Mouse (Mus musculus) G1E (cell line): ENCODE data around the gene Mtor. TPM values are rescaled to one million over a fixed set of nuclear protein-coding genes. Genes with fewer than 3 reads are reported as not detected.

ENCODE experiments used
- ATAC-seq: 2 replicates; pipeline ENCODE4 v1.8.0; 2016; ENCODE audit warnings: mild to moderate bottlenecking; ENCODE audit not compliant: insufficient number of reproducible peaks, poor library complexity, low FRiP score, severe bottlenecking; ENCODE audit errors: extremely low read depth
- DNase-seq: peaks from one replicate; pipeline ENCODE4 v3.0.0; 2012; ENCODE audit warnings: low spot score
- H3K27me3 ChIP-seq: 2 replicates; pipeline ENCODE4 v1.6.1; 2012; ENCODE audit warnings: mild to moderate bottlenecking, low read length, inconsistent platforms; ENCODE audit not compliant: insufficient read depth
- H3K36me3 ChIP-seq: replicated peaks from 2 replicates; pipeline ENCODE3; 2012; ENCODE audit warnings: mild to moderate bottlenecking, inconsistent platforms
- H3K4me1 ChIP-seq: 2 replicates; pipeline ENCODE4 v1.6.1; 2012; ENCODE audit warnings: low read depth, low read length, inconsistent platforms, mixed read lengths; ENCODE audit not compliant: insufficient read depth
- H3K4me3 ChIP-seq: 2 replicates; pipeline ENCODE4 v1.5.1; 2012; ENCODE audit warnings: low read depth, mild to moderate bottlenecking, inconsistent platforms, low read length, moderate library complexity, mixed read lengths
- H3K9me3 ChIP-seq: replicated peaks from 2 replicates; pipeline ENCODE4 v1.6.1; 2012; ENCODE audit warnings: inconsistent platforms
- CTCF ChIP-seq: IDR thresholded peaks from 2 replicates; pipeline ENCODE4 v1.5.1; 2012; ENCODE audit warnings: low read depth, low read length, inconsistent platforms, mixed read lengths
- GATA1 ChIP-seq: IDR thresholded peaks from 2 replicates; pipeline ENCODE4 v1.6.1; 2012; ENCODE audit warnings: borderline replicate concordance, low read length, inconsistent platforms, mixed read lengths
- GATA2 ChIP-seq: IDR thresholded peaks from 2 replicates; pipeline ENCODE4 v1.6.1; 2012; ENCODE audit warnings: low read depth, low read length, inconsistent platforms, borderline replicate concordance
- POLR2AphosphoS5 ChIP-seq: IDR thresholded peaks from 2 replicates; pipeline ENCODE4 v1.6.1; 2012; ENCODE audit warnings: low read depth, low read length, inconsistent platforms; ENCODE audit not compliant: insufficient replicate concordance
- TAL1 ChIP-seq: conservative IDR thresholded peaks from 2 replicates; pipeline ENCODE4 v1.6.1; 2012; ENCODE audit warnings: low read depth, low read length, inconsistent platforms, mixed read lengths
- polyA plus RNA-seq: library from polyadenylated mRNA; stranded (reverse); fragments of >175 nt; gene quantifications from 2 replicates; pipeline ENCODE4 v1.2.3, GENCODE M21; 2012
- total RNA-seq, 2 experiments: library from RNA; stranded (forward) in 1 of 2; stranded (reverse) in 1 of 2; fragments of 200-1000 nt in 1 of 2; fragments of >200 nt in 1 of 2; fragmentation: Nextera tagmentation in 1 of 2; gene quantifications; 2 replicates each; pipeline ENCODE4 v1.2.3; 2014 to 2017

The Mtor gene
- total and polyA plus RNA-seq, 3 experiments: 11.3 to 41.7 (median 13.8) TPM

- no peak for DNase-seq
- peaks cover 95% of the 10 kb centered on the region for H3K36me3 ChIP-seq
- TF ChIP-seq POLR2AphosphoS5: no peak
- TF ChIP-seq GATA2: no peak
- TF ChIP-seq TAL1: no peak
- TF ChIP-seq GATA1: no peak
- H3K4me3 ChIP-seq: no peak overlapping the region
- no peaks in the 10 kb centered on the region; the same call in 1 of the 2 replicates for H3K4me1 ChIP-seq
- H3K9me3 ChIP-seq: no peaks in the 10 kb centered on the region
- ATAC-seq: no peak
- no peaks in the 10 kb centered on the region for H3K27me3 ChIP-seq
These were observed 7.1 kb downstream of the Mtor start for GRCm38 (mm10) chr4:148455477-148456025.

- DNase-seq: no peak
- no peaks in the 10 kb centered on the region for H3K9me3 ChIP-seq
- peaks cover 96% of the 10 kb centered on the region for H3K36me3 ChIP-seq
- no peak for ATAC-seq
- H3K27me3 ChIP-seq: no peaks in the 10 kb centered on the region
- H3K4me1 ChIP-seq: no peaks in the 10 kb centered on the region
- H3K4me3 ChIP-seq: no peak overlapping the region
- TF ChIP-seq GATA2 (no peak), TAL1 (no peak), CTCF (no peak), GATA1 (no peak), POLR2AphosphoS5 (no peak)
These were observed 12.4 kb downstream of the Mtor start for GRCm38 (mm10) chr4:148460656-148461284.

GRCm38 (mm10) chr4:148461772-148462171 lies 13.4 kb downstream of the Mtor start:
- peaks cover 96% of the 10 kb centered on the region for H3K36me3 ChIP-seq
- no peak overlapping the region for H3K4me3 ChIP-seq
- no peaks in the 10 kb centered on the region for H3K9me3 ChIP-seq
- DNase-seq (no peak), ATAC-seq (no peak)
- H3K27me3 ChIP-seq: no peaks in the 10 kb centered on the region
- no peaks in the 10 kb centered on the region for H3K4me1 ChIP-seq
- no peak for TF ChIP-seq GATA1
- no peak for TF ChIP-seq GATA2
- TF ChIP-seq TAL1: no peak
- no peak for TF ChIP-seq CTCF
- no peak for TF ChIP-seq POLR2AphosphoS5

- H3K4me1 ChIP-seq: no peaks in the 10 kb centered on the region
- no peaks in the 10 kb centered on the region for H3K27me3 ChIP-seq
- TF ChIP-seq GATA2 (no peak), TAL1 (no peak), POLR2AphosphoS5 (no peak), CTCF (no peak), GATA1 (no peak)
- H3K9me3 ChIP-seq: no peaks in the 10 kb centered on the region
- no peak overlapping the region for H3K4me3 ChIP-seq
- ATAC-seq (no peak), DNase-seq (no peak)
- peaks cover 94% of the 10 kb centered on the region for H3K36me3 ChIP-seq
These were observed 14.3 kb downstream of the Mtor start for GRCm38 (mm10) chr4:148462717-148463116.

- DNase-seq (peak; percentile 25), ATAC-seq (no peak; the same call in 1 of the 2 replicates)
- H3K27me3 ChIP-seq: no peaks in the 10 kb centered on the region
- H3K36me3 ChIP-seq: peaks cover 94% of the 10 kb centered on the region
- no peaks in the 10 kb centered on the region for H3K4me1 ChIP-seq
- no peak for TF ChIP-seq GATA1
- TF ChIP-seq POLR2AphosphoS5: no peak
- 0 out of 2 replicates have a peak, but pooled peaks have one; percentile 13 for TF ChIP-seq CTCF
- no peak for TF ChIP-seq TAL1
- no peak for TF ChIP-seq GATA2
- no peaks in the 10 kb centered on the region for H3K9me3 ChIP-seq
- no peak overlapping the region for H3K4me3 ChIP-seq
These were observed 15.0 kb downstream of the Mtor start for GRCm38 (mm10) chr4:148463208-148463960.

GRCm38 (mm10) chr4:148464301-148464700 lies 15.9 kb downstream of the Mtor start:
- no peaks in the 10 kb centered on the region for H3K9me3 ChIP-seq
- no peaks in the 10 kb centered on the region for H3K27me3 ChIP-seq
- TF ChIP-seq POLR2AphosphoS5 (no peak), GATA1 (no peak), TAL1 (no peak)
- DNase-seq (no peak), ATAC-seq (no peak)
- no peaks in the 10 kb centered on the region for H3K4me1 ChIP-seq
- no peak overlapping the region for H3K4me3 ChIP-seq
- H3K36me3 ChIP-seq: peaks cover 94% of the 10 kb centered on the region
